Mouse (Mus musculus) MEL (cell line): ENCODE measurements around the gene Gfpt1. TPM values are rescaled to one million over a fixed set of nuclear protein-coding genes. Genes with fewer than 3 reads are reported as not detected.
"Not testable (repeated sequence)": the region's sequence is repeated elsewhere in the genome, so short reads cannot be mapped to it uniquely, and the experiment has no call there.

Experiments
- DNase-seq: peaks from one replicate; pipeline ENCODE4 v3.0.0; 2011; ENCODE audit warnings: low read depth, low spot score
- H3K27ac ChIP-seq: 2 replicates; pipeline ENCODE4 v1.5.1; 2012; ENCODE audit warnings: low read depth, mild to moderate bottlenecking, control low read depth, low read length, moderate library complexity; ENCODE audit not compliant: control insufficient read depth
- H3K27me3 ChIP-seq, 2 experiments: fragments of 150-350 bp in 1 of 2; sonication (generic) in 1 of 2; 2 replicates each; pipeline ENCODE4 v1.6.1; 2012; ENCODE audit warnings: low read length in 2 of 2, mild to moderate bottlenecking in 2 of 2, improper control_type of control experiment in 1 of 2, moderate library complexity in 1 of 2; ENCODE audit not compliant: insufficient read depth in 2 of 2, control insufficient read depth in 1 of 2
- H3K36me3 ChIP-seq, 2 experiments: 2 replicates each; pipeline ENCODE4 v1.6.1; 2012 to 2014; ENCODE audit warnings: low read length in 2 of 2, improper control_type of control experiment in 1 of 2, inconsistent platforms in 1 of 2, mild to moderate bottlenecking in 1 of 2; ENCODE audit not compliant: insufficient read depth in 2 of 2, control insufficient read depth in 1 of 2
- H3K4me1 ChIP-seq, 2 experiments: fragments of 150-350 bp in 1 of 2; sonication (generic) in 1 of 2; 2 replicates each; pipeline ENCODE4 v1.6.1; 2012; ENCODE audit warnings: low read length in 2 of 2, improper control_type of control experiment in 1 of 2, mild to moderate bottlenecking in 1 of 2; ENCODE audit not compliant: insufficient read depth in 2 of 2, control insufficient read depth in 1 of 2
- H3K4me3 ChIP-seq, 2 experiments: fragments of 150-350 bp in 1 of 2; sonication (generic) in 1 of 2; 2 replicates each; pipeline ENCODE4 v1.5.1; 2012; ENCODE audit warnings: low read depth in 2 of 2, low read length in 2 of 2, mild to moderate bottlenecking in 2 of 2, moderate library complexity in 2 of 2, control low read depth in 1 of 2, improper control_type of control experiment in 1 of 2; ENCODE audit not compliant: control insufficient read depth in 1 of 2, insufficient read depth in 1 of 2
- H3K79me2 ChIP-seq: 2 replicates; pipeline ENCODE4 v1.6.1; 2012; ENCODE audit warnings: mild to moderate bottlenecking, low read length, moderate library complexity; ENCODE audit not compliant: control insufficient read depth, poor library complexity, insufficient read depth
- H3K9ac ChIP-seq: 2 replicates; pipeline ENCODE4 v1.6.1; 2012; ENCODE audit warnings: low read depth, mild to moderate bottlenecking, control low read depth, low read length, moderate library complexity; ENCODE audit not compliant: control insufficient read depth, poor library complexity, severe bottlenecking
- H3K9me3 ChIP-seq: fragments of 150-350 bp; sonication (generic); replicated peaks from 2 replicates; pipeline ENCODE4 v1.6.1; 2012; ENCODE audit warnings: mild to moderate bottlenecking, low read length, improper control_type of control experiment, moderate library complexity; ENCODE audit not compliant: insufficient read depth
- BHLHE40 ChIP-seq: IDR thresholded peaks from 2 replicates; pipeline ENCODE4 v1.6.1; 2012; ENCODE audit warnings: low read depth, mild to moderate bottlenecking, inconsistent platforms, low read length, improper control_type of control experiment, borderline replicate concordance
- ELF1 ChIP-seq: IDR thresholded peaks from 2 replicates; pipeline ENCODE4 v1.6.1; 2014; ENCODE audit warnings: low read depth, mild to moderate bottlenecking, inconsistent platforms, low read length, improper control_type of control experiment, moderate library complexity
- GABPA ChIP-seq: IDR thresholded peaks from 2 replicates; pipeline ENCODE4 v1.6.1; 2012; ENCODE audit warnings: low read depth, mild to moderate bottlenecking, inconsistent platforms, low read length, improper control_type of control experiment, moderate library complexity
- GATA1 ChIP-seq: IDR thresholded peaks from 2 replicates; pipeline ENCODE4 v1.6.1; 2011; ENCODE audit warnings: low read depth, low read length, improper control_type of control experiment
- HCFC1 ChIP-seq: IDR thresholded peaks from 2 replicates; pipeline ENCODE4 v1.6.1; 2012; ENCODE audit warnings: low read depth, mild to moderate bottlenecking, inconsistent platforms, low read length, improper control_type of control experiment, moderate library complexity
- KAT2A ChIP-seq: conservative IDR thresholded peaks from 2 replicates; pipeline ENCODE4 v1.6.1; 2012; ENCODE audit warnings: low read depth, low read length, improper control_type of control experiment, inconsistent platforms
- MAFK ChIP-seq: IDR thresholded peaks from 2 replicates; pipeline ENCODE4 v1.6.1; 2011; ENCODE audit warnings: low read depth, mild to moderate bottlenecking, low read length, improper control_type of control experiment, borderline replicate concordance
- MEF2A ChIP-seq: IDR thresholded peaks from 2 replicates; pipeline ENCODE4 v1.6.1; 2014; ENCODE audit warnings: low read depth, mild to moderate bottlenecking, inconsistent platforms, low read length, improper control_type of control experiment; ENCODE audit not compliant: poor library complexity, insufficient replicate concordance, severe bottlenecking; ENCODE audit errors: extremely low read depth
- MYB ChIP-seq: IDR thresholded peaks from 2 replicates; pipeline ENCODE4 v1.6.1; 2011; ENCODE audit warnings: mild to moderate bottlenecking, low read depth, low read length, improper control_type of control experiment
- MYC ChIP-seq: IDR thresholded peaks from 2 replicates; pipeline ENCODE4 v1.6.1; 2011; ENCODE audit warnings: low read depth, mild to moderate bottlenecking, low read length, improper control_type of control experiment, moderate library complexity
- NRF1 ChIP-seq: IDR thresholded peaks from 2 replicates; pipeline ENCODE4 v1.6.1; 2014; ENCODE audit warnings: low read depth, mild to moderate bottlenecking, inconsistent platforms, low read length, improper control_type of control experiment, moderate library complexity; ENCODE audit not compliant: poor library complexity, insufficient read depth, severe bottlenecking
- POLR2A ChIP-seq, 2 experiments: IDR thresholded peaks; 2 replicates each; pipeline ENCODE4 v1.6.1; 2011 to 2012; ENCODE audit warnings: low read length in 2 of 2, mild to moderate bottlenecking in 2 of 2, control low read depth in 1 of 2, improper control_type of control experiment in 1 of 2, low read depth in 1 of 2, moderate library complexity in 1 of 2; ENCODE audit not compliant: control insufficient read depth in 1 of 2, insufficient read depth in 1 of 2, poor library complexity in 1 of 2
- RAD21 ChIP-seq: IDR thresholded peaks from 2 replicates; pipeline ENCODE4 v1.6.1; 2011; ENCODE audit warnings: mild to moderate bottlenecking, low read depth, low read length, improper control_type of control experiment
- RCOR1 ChIP-seq: IDR thresholded peaks from 2 replicates; pipeline ENCODE4 v1.6.1; 2012; ENCODE audit warnings: low read depth, mild to moderate bottlenecking, inconsistent platforms, low read length, improper control_type of control experiment
- SIN3A ChIP-seq: IDR thresholded peaks from 2 replicates; pipeline ENCODE4 v1.6.1; 2012; ENCODE audit warnings: low read length, improper control_type of control experiment, inconsistent platforms
- SMC3 ChIP-seq: IDR thresholded peaks from 2 replicates; pipeline ENCODE4 v1.6.1; 2011; ENCODE audit warnings: low read depth, low read length, improper control_type of control experiment
- TCF12 ChIP-seq: IDR thresholded peaks from 2 replicates; pipeline ENCODE4 v1.6.1; 2014; ENCODE audit warnings: low read depth, mild to moderate bottlenecking, inconsistent platforms, low read length, improper control_type of control experiment, moderate library complexity
- USF1 ChIP-seq: IDR thresholded peaks from 2 replicates; pipeline ENCODE4 v1.6.1; 2014; ENCODE audit warnings: low read depth, mild to moderate bottlenecking, inconsistent platforms, low read length, improper control_type of control experiment, moderate library complexity
- USF2 ChIP-seq, 2 experiments: IDR thresholded peaks; 2 replicates each; pipeline ENCODE4 v1.6.1; 2011 to 2012; ENCODE audit warnings: improper control_type of control experiment in 2 of 2, low read length in 2 of 2, borderline replicate concordance in 1 of 2, inconsistent platforms in 1 of 2, low read depth in 1 of 2, mild to moderate bottlenecking in 1 of 2; ENCODE audit not compliant: insufficient read depth in 1 of 2
- ZC3H11A ChIP-seq: IDR thresholded peaks from 2 replicates; pipeline ENCODE4 v1.6.1; 2012; ENCODE audit warnings: low read depth, mild to moderate bottlenecking, inconsistent platforms, low read length, improper control_type of control experiment
- ZKSCAN1 ChIP-seq: IDR thresholded peaks from 2 replicates; pipeline ENCODE4 v1.6.1; 2012; ENCODE audit warnings: low read depth, mild to moderate bottlenecking, inconsistent platforms, low read length, improper control_type of control experiment, moderate library complexity
- ZMIZ1 ChIP-seq: IDR thresholded peaks from 2 replicates; pipeline ENCODE4 v1.6.1; 2012; ENCODE audit warnings: low read depth, mild to moderate bottlenecking, inconsistent platforms, low read length, improper control_type of control experiment, moderate library complexity
- polyA plus RNA-seq, 2 experiments: library from polyadenylated mRNA; stranded (reverse) in 1 of 2; unstranded in 1 of 2; fragments of >175 nt in 1 of 2; fragments of >200 nt in 1 of 2; gene quantifications; 2 replicates each; pipeline versions ENCODE4 v1.2.1 to v1.2.4; 2012; ENCODE audit warnings: low replicate concordance in 2 of 2, low read depth in 1 of 2; ENCODE audit not compliant: insufficient read length in 2 of 2, insufficient read depth in 1 of 2, missing spikeins in 1 of 2
- total RNA-seq: library from RNA; depleted of rRNA; stranded (reverse); fragments of 300-350 nt; gene quantifications from 2 replicates; pipeline ENCODE4 v1.2.3, GENCODE M21; 2012

Gene Gfpt1
- total and polyA plus RNA-seq, 3 experiments: 29.6 to 69.3 (median 33.5) TPM

DNA sequence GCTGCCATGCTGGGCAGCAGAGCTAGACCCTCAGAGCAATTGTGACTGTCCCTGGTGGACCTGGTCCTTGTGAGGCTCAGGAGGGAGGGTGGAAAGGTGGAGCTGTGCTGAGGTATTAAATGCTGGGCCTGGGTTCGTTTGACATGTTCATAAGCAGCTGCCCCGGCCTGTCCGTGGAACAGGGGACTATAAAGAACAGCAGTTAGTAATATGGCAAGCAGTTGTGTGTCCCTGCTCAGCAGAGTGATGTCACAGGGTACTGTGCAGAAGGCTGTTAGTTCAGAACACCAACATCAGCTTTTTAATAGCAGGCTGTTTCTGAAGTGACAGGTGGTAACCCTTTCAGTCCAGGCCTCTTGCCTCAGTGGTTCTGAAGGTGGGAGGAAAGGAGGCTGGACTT lies 48.2 kb downstream of the Gfpt1 start:
- no peaks in the 10 kb centered on the region for H3K27me3 ChIP-seq
- no peaks in the 10 kb centered on the region for H3K9me3 ChIP-seq
- no peak overlapping the region for H3K4me3 ChIP-seq
- peaks cover 5 to 29% of the 10 kb centered on the region in 2 experiments; a peak in 3 of 4 replicates for H3K36me3 ChIP-seq
- DNase-seq: no peak
- no peak overlapping the region for H3K9ac ChIP-seq
- H3K79me2 ChIP-seq: no peaks in the 10 kb centered on the region
- TF ChIP-seq MAFK (no peak), MYB (no peak), RAD21 (no peak), KAT2A (no peak), GATA1 (no peak), USF2 (IDR thresholded peaks at IDR 0.05; ENCODE audit: borderline replicate concordance in 1 of 2, insufficient read depth in 1 of 2, low read depth in 1 of 2, low read length in 2 of 2) (no peak), POLR2A (IDR thresholded peaks at IDR 0.05; ENCODE audit: control insufficient read depth in 1 of 2, insufficient read depth in 1 of 2, low read depth in 1 of 2, low read length in 2 of 2, poor library complexity in 1 of 2) (no peak), SIN3A (no peak), MYC (no peak), ZKSCAN1 (no peak)
- TF ChIP-seq, all 39 proteins: peak for 0
- no peaks in the 10 kb centered on the region for H3K4me1 ChIP-seq
- no peak overlapping the region for H3K27ac ChIP-seq

DNA sequence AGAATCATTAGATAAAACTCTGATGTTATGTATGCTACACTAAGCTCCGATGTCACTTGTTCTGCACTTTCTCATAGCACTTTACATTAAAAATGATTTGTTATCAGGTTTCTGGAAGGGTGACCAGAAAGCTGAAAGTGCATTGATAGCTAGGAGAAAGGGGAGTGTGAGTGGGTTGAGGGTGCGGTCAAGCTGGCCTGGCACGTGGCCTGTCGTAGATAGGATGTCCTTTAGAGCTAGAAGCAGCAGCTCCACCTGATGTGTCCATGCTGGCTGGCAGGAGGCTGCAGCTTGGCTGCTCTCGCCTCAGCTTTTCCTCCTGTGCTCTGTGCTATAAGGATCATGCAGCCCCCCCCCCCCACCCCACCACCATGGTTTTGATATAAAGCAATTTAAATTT lies 49.8 kb downstream of the Gfpt1 start:
- no peak for DNase-seq
- H3K4me1 ChIP-seq: no peaks in the 10 kb centered on the region
- H3K27ac ChIP-seq: no peak overlapping the region
- no peaks in the 10 kb centered on the region for H3K79me2 ChIP-seq
- H3K4me3 ChIP-seq: no peak overlapping the region
- no peaks in the 10 kb centered on the region for H3K27me3 ChIP-seq
- no peak overlapping the region for H3K9ac ChIP-seq
- no peaks in the 10 kb centered on the region for H3K9me3 ChIP-seq
- no peak for TF ChIP-seq KAT2A
- no peak for TF ChIP-seq ELF1
- no peak for TF ChIP-seq SIN3A
- TF ChIP-seq RCOR1: no peak
- no peak for TF ChIP-seq SMC3
- no peak for TF ChIP-seq HCFC1
- TF ChIP-seq NRF1: no peak
- TF ChIP-seq MYB: no peak
- TF ChIP-seq ZKSCAN1: no peak
- TF ChIP-seq ZMIZ1: no peak
- no peak for TF ChIP-seq BHLHE40
- TF ChIP-seq GATA1: no peak
- TF ChIP-seq ZC3H11A: no peak
- no peak for TF ChIP-seq TCF12
- no peak for TF ChIP-seq MEF2A
- no peak for TF ChIP-seq USF2 (IDR thresholded peaks at IDR 0.05; ENCODE audit: borderline replicate concordance in 1 of 2, insufficient read depth in 1 of 2, low read depth in 1 of 2, low read length in 2 of 2)
- no peak for TF ChIP-seq GABPA
- no peak for TF ChIP-seq USF1
- TF ChIP-seq MAFK: no peak
- H3K36me3 ChIP-seq: peaks cover 7 to 20% of the 10 kb centered on the region in 2 experiments; a peak in 3 of 4 replicates

- H3K4me1 ChIP-seq, H3K4me3 ChIP-seq, H3K79me2 ChIP-seq, H3K9ac ChIP-seq, H3K27ac ChIP-seq, DNase-seq, H3K9me3 ChIP-seq, H3K27me3 ChIP-seq: not testable (repeated sequence)
- H3K36me3 ChIP-seq: peaks cover 7 to 11% of the 10 kb centered on the region in 2 experiments; a peak in 3 of 4 replicates
Observed at GRCm38 (mm10) chr6:87093631-87094030, 51.0 kb downstream of the Gfpt1 start.
